Mouse (Mus musculus): Measurements from ENCODE around the gene Gm20521.
"Not testable (repeated sequence)": the region's sequence is repeated elsewhere in the genome, so short reads cannot be mapped to it uniquely, and the experiment has no call there.

The Gm20521 gene

GRCm38 (mm10) chr14:54937361-54938182 is 54.3 kb downstream of the Gm20521 start:
- DNase-seq = no peak

GRCm38 (mm10) chr14:54938431-54939219 is 55.4 kb downstream of the Gm20521 start:
- DNase-seq = no peak

DNA sequence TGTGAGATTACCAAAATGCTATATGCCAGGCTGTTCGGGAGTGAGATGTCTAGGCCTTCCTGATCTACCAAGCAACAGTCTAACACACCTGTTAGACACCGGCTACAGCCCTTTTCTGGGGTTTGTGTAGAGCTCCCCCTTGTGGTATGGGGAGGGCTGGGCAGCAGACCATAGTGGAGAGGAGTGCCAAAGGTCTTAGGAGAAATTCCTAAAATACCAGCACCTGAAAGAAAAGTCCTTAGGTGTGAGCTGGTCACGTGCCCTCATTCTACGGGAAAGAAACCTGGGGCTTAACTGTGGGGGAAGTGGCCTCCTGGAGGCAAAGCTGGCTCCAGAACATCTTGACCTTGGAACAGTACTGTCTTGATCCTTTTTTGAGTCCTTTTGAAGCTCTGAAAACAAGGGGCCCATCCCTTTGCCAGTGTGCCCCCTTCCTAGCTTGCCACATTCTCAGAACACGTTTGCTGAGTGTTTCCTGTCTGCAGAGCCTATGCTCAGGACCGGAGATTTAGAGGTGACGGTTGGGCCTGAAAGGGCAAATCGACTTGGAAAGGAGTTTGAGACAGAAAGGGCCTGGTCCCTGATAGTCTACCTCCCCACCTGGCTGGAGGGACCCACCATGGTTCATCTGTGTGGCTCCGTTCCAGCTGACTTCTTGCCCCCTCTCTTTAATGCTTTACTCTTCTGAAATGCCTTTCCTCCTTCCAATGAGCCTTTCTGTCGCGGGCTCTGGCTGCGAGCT is 56.4 kb downstream of the Gm20521 start:
- DNase-seq = peak; percentile 62

DNA sequence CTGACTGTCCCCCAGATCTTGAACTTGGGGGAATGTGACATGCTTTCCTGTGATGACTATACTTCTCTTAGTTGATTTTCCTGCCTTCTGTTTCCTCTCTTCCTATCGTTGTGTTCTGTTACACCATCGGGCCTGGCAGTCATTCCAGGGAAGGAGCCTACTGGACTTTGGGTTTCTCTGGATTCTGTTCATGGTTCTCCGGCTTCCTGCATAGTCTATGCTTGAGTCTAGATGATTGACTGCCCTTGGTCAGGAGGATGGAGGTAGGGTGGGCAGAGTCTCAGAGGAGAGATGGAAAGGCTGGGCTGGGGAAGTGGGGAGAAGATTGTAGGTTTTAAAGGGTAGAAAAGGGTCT is 56.9 kb downstream of the Gm20521 start:
- DNase-seq = no peak

DNA sequence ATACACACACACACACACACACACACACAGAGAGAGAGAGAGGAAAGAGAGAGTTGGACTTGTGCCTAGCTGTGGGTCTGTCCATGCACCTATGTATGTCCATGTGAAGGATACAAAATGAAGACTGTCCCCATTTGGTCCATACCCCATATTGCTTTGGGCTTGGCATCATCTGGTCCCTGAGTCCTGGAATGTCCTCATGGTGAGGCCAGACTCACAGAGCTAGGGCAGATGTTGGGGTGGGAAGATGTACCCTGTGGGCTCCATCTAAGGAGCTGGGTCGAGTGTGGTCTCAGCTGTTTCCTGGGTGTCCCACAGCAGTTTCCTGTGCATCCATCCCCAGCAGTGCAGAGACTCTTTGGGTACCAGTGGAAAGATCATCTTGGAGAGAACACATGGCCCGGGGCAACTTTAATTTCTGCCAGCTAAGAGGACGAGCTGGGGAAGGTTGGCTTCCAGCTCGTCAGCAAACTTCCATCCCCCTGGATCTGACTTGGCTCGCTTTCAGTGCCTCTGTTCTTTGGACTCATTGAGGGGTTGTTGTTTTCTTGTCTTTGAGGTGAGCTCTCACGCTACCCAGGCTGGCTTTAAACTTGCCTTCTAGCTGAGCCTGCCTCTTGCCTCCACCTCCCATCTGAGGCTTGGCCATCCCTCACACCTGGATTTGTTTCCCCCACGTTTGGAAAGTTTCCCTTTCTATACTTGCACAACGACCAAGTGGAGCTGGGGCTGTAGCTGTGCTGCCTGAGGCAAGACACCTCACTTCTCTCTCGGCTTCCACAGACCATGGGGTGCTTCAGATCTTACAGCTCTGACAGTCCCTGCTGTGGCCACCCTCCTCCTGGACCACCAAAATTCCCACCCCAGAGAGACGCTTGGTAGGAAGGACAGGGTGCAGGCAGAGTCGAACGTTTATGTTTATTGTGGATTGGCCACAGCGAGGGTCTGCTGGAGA is 58.1 kb downstream of the Gm20521 start:
- DNase-seq = no peak

DNA sequence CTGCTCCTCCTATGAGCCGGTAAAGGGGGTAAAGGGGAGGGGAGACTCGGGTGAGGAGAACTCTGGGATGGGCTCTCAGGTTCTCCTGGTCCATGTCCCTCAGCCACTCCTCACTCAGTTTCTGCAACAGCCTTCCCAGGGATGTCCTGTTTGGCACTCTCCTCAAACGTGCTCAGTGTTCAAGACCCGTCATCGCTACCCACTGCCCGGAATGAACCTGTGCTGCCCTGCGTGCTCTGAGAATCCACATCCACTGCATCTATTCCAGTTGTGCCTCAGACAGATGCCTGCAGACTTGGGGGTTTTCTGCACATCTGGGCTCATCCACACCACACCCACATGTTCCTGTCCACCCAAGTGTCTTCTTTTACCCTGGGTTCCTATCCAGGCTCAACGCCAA is 59.2 kb downstream of the Gm20521 start:
- DNase-seq = no peak

GRCm38 (mm10) chr14:54943971-54944370 is 60.7 kb downstream of the Gm20521 start:
- no peak for DNase-seq

DNA sequence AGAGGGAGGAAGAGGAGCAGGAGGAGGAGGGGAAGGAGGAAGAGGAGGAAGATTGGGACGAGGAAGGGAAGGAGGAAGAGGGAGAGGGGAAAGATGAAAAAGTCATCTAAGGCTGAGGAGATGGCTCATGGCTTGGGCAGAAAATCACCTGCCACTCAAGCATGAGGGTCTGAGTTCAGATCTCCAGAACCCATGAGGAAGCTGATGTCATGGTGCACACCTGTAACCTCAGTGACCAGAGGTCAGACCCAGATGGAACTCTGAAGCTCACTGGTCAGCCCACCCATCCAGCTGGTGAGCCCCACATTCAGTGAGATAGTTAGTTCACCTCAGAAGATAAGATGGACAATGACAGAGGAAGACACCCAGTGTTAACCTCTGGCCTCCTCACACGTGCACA is 61.7 kb downstream of the Gm20521 start:
- DNase-seq = no peak

- DNase-seq = no peak
Observed at GRCm38 (mm10) chr14:54945975-54946704, 62.9 kb downstream of the Gm20521 start.

- not testable (repeated sequence) for DNase-seq
Observed at GRCm38 (mm10) chr14:54947008-54947407, 63.8 kb downstream of the Gm20521 start.

Data from liver (tissue).